Mouse (Mus musculus): Measurements from ENCODE around the gene Crygn. TPM values are rescaled to one million over a fixed set of nuclear protein-coding genes. Genes with fewer than 3 reads are reported as not detected.

The Crygn gene
- polyA plus RNA-seq, 1 experiment from 2014 or later = 1.8 TPM

DNA sequence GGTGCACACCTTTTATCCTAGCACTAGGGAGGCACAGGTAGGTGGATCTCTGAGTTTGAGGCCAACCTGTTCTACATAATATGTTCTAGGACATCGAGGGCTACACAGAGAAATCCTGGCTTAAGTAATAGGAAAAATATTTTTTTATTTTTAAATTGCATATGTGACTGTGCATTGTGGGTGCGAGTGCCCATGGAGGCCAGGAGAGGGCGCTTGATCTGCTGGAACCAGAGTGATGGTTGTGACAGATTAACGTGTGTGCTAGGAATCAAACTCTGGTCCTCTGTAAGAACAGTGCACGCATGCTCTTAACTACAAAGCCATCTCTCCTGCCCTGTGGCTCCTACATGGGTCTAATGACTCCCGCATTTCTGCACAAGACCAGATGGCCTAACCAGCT lies 46.2 kb downstream of the Crygn start:
- peak; percentile 37 for TF ChIP-seq CTCF (IDR thresholded peaks at IDR 0.05; ENCODE audit: low read depth)
- Histone ChIP-seq H3K4me1 (ENCODE audit: insufficient read depth) (no peaks in the 10 kb centered on the region), H3K4me2 (no peak overlapping the region), H3K36me3 (ENCODE audit: insufficient read depth) (peaks cover 89% of the 10 kb centered on the region), H3K9ac (no peak overlapping the region), H3K4me3 (ENCODE audit: low read depth, low read length) (no peak overlapping the region), H3K27ac (ENCODE audit: low read depth) (no peak overlapping the region), H3K27me3 (ENCODE audit: insufficient read depth, low read length) (no peaks in the 10 kb centered on the region), H3K9me3 (ENCODE audit: low read depth, low read length) (no peaks in the 10 kb centered on the region; the same call in 1 of the 2 replicates)
- no peak for ATAC-seq (ENCODE audit: insufficient read depth)
- WGBS = 93% methylated on average over 6 of the region's 6 CpGs
- no peak for DNase-seq

DNA sequence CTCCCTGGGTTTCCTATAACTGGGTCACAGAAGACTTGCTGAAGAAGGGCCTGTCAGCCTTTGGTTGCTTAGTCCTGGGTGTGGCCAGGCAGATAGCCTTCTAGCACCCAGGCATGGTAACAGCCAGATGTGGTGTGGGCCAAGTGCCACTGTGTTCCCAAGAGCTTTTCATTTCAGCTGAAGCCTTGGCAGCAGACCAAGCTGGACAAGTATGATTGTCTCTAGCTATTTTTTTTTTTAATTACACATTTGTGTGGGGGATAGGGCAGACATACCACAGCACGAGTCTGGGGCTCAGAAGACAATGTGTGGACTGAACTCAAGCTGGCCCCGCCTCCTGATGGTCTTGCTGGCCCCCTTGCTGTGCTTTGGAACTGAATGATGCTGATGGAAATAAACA lies 47.8 kb downstream of the Crygn start:
- ATAC-seq (ENCODE audit: insufficient read depth) = peak; percentile 17; the same call in 1 of the 2 replicates
- Histone ChIP-seq H3K4me3 (ENCODE audit: low read depth, low read length) (no peak overlapping the region), H3K9ac (no peak overlapping the region), H3K27me3 (ENCODE audit: insufficient read depth, low read length) (no peaks in the 10 kb centered on the region), H3K9me3 (ENCODE audit: low read depth, low read length) (no peaks in the 10 kb centered on the region; the same call in 1 of the 2 replicates), H3K4me2 (no peak overlapping the region), H3K27ac (ENCODE audit: low read depth) (no peak overlapping the region), H3K4me1 (ENCODE audit: insufficient read depth) (no peaks in the 10 kb centered on the region), H3K36me3 (ENCODE audit: insufficient read depth) (peaks cover 89% of the 10 kb centered on the region)
- 58% methylated on average over 2 of the region's 2 CpGs for WGBS
- TF ChIP-seq CTCF (IDR thresholded peaks at IDR 0.05; ENCODE audit: low read depth) = no peak
- peak; percentile 65 for DNase-seq

DNA sequence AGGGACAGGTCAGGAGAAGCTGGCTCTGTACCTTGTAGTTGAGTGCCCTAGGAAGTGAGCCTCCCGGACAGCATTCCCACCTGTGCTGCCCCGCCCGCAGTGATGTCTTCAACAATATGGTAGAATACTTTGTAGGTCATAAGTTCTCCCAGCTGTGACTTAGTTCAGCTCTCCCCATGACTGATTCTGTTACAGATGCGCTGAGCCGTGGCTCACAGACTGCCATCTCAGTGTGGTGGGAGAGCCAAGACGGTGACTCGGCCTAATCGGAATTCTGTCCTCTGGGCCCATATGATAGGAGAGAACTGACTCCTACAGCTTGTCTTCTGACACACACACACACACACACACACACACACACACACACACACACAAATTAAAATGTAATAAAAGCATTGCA lies 53.2 kb downstream of the Crygn start:
- no peak overlapping the region for H3K4me3 ChIP-seq (ENCODE audit: low read depth, low read length)
- DNase-seq (no peak), ATAC-seq (ENCODE audit: insufficient read depth) (no peak)
- WGBS = 93% methylated on average over 8 of the region's 8 CpGs
- H3K27ac ChIP-seq (ENCODE audit: low read depth) = no peak overlapping the region
- TF ChIP-seq CTCF (IDR thresholded peaks at IDR 0.05; ENCODE audit: low read depth) = no peak
- H3K4me2 ChIP-seq = no peak overlapping the region
- H3K27me3 ChIP-seq (ENCODE audit: insufficient read depth, low read length) = no peaks in the 10 kb centered on the region
- H3K9ac ChIP-seq = no peak overlapping the region
- H3K36me3 ChIP-seq (ENCODE audit: insufficient read depth) = peaks cover 98% of the 10 kb centered on the region
- no peaks in the 10 kb centered on the region for H3K9me3 ChIP-seq (ENCODE audit: low read depth, low read length)
- H3K4me1 ChIP-seq (ENCODE audit: insufficient read depth) = no peaks in the 10 kb centered on the region

DNA sequence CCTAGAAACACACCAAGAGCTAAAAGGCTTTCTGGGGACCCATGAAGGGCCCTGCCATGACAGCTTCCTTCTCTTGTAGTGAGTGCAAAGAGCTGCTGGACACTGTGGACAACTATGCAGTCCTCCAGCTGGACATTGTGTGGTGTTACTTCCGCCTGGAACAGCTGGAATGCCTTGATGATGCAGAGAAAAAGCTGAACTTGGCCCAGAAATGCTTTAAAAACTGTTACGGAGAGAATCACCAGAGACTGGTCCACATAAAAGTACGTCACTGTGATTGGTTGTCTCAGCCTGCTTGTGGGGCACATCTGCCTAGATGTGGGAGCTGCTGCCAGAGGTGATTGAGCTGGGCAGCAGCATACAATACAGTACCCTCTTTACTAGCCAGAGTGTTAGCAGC lies 56.5 kb downstream of the Crygn start:
- DNase-seq (peak; percentile 80), ATAC-seq (ENCODE audit: insufficient read depth) (peak; percentile 93)
- no peaks in the 10 kb centered on the region for H3K27me3 ChIP-seq (ENCODE audit: insufficient read depth, low read length)
- no peak overlapping the region for H3K4me2 ChIP-seq
- no peak overlapping the region for H3K4me3 ChIP-seq (ENCODE audit: low read depth, low read length)
- H3K4me1 ChIP-seq (ENCODE audit: insufficient read depth) = no peaks in the 10 kb centered on the region
- H3K27ac ChIP-seq (ENCODE audit: low read depth) = no peak overlapping the region
- no peak for TF ChIP-seq CTCF (IDR thresholded peaks at IDR 0.05; ENCODE audit: low read depth)
- no peaks in the 10 kb centered on the region for H3K9me3 ChIP-seq (ENCODE audit: low read depth, low read length)
- no peak overlapping the region for H3K9ac ChIP-seq
- peaks cover 93% of the 10 kb centered on the region for H3K36me3 ChIP-seq (ENCODE audit: insufficient read depth)
- 59% methylated on average over 3 of the region's 3 CpGs for WGBS

Other genes starting within 250 kb of the Crygn start
- 0.07 TPM in 2 replicates for gene Gbx1, start 230.8 kb downstream of the Crygn start, polyA plus RNA-seq (2014; fragmentation: Nextera tagmentation; extraction: Ambion mirVana)
- gene Asb10, start 217.0 kb downstream of the Crygn start, polyA plus RNA-seq (2014; fragmentation: Nextera tagmentation; extraction: Ambion mirVana) = 0.29 and 0.42 TPM in 2 replicates
- not detected in 2 replicates for gene 4931409K22Rik, start 201.2 kb downstream of the Crygn start, polyA plus RNA-seq (2014; fragmentation: Nextera tagmentation; extraction: Ambion mirVana)
- gene Abcf2, start 180.5 kb downstream of the Crygn start, polyA plus RNA-seq (2014; fragmentation: Nextera tagmentation; extraction: Ambion mirVana) = 119 and 120 TPM in 2 replicates
- 12.2 and 14.2 TPM in 2 replicates for gene Chpf2, start 171.3 kb downstream of the Crygn start, polyA plus RNA-seq (2014; fragmentation: Nextera tagmentation; extraction: Ambion mirVana)
- 37.2 and 39.1 TPM in 2 replicates for gene Smarcd3, start 133.6 kb downstream of the Crygn start, polyA plus RNA-seq (2014; fragmentation: Nextera tagmentation; extraction: Ambion mirVana)
- gene Nub1, start 72.5 kb downstream of the Crygn start, polyA plus RNA-seq (2014; fragmentation: Nextera tagmentation; extraction: Ambion mirVana) = 31.6 and 34.1 TPM in 2 replicates
- 39.7 and 43.9 TPM in 2 replicates for gene Wdr86, start 27.3 kb downstream of the Crygn start, polyA plus RNA-seq (2014; fragmentation: Nextera tagmentation; extraction: Ambion mirVana)
- 196 and 198 TPM in 2 replicates for gene Rheb, start 84.6 kb upstream of the Crygn start, polyA plus RNA-seq (2014; fragmentation: Nextera tagmentation; extraction: Ambion mirVana)

Data from lung, embryonic 14.5 days (tissue).